Mouse (Mus musculus) adrenal gland, postnatal 0 days (tissue): ENCODE measurements around the gene Irf9. TPM values are rescaled to one million over a fixed set of nuclear protein-coding genes. Genes with fewer than 3 reads are reported as not detected.

Source experiments
- polyA plus RNA-seq: library from polyadenylated mRNA; unstranded; fragments of >200 nt; fragmentation: Nextera tagmentation; extraction: Ambion mirVana; gene quantifications from 2 replicates; pipeline ENCODE4 v1.2.1, GENCODE M21; 2015

Gene Irf9
- polyA plus RNA-seq = 20.9 and 26.1 TPM in 2 replicates

GRCm38 (mm10) chr14:55603271-55603632 lies at the start of gene Irf9:
Irf9 (plus strand) TSS chr14:55603571.

GRCm38 (mm10) chr14:55559799-55560201 lies 43.6 kb upstream of the Irf9 start, which contains the start of gene Dcaf11:
Dcaf11 (plus strand) TSS chr14:55560006.

GRCm38 (mm10) chr14:55560202-55561073 lies 42.9 kb upstream of the Irf9 start, which contains the start of gene A730061H03Rik:
A730061H03Rik (minus strand) TSS chr14:55560406.

GRCm38 (mm10) chr14:55575302-55575701 lies 28.1 kb upstream of the Irf9 start, which contains the start of gene Fitm1:
Fitm1 (plus strand) TSS chr14:55575617.

GRCm38 (mm10) chr14:55577871-55578667 lies 25.3 kb upstream of the Irf9 start, which contains the start of gene Psme1:
Psme1 (plus strand) TSS chr14:55578123.

GRCm38 (mm10) chr14:55584702-55585565 lies 18.4 kb upstream of the Irf9 start, which contains the start of gene Emc9:
Emc9 (minus strand) TSS chr14:55585302.

GRCm38 (mm10) chr14:55590748-55591330 lies 12.5 kb upstream of the Irf9 start, which contains the start of gene Psme2:
Psme2 (minus strand) TSS chr14:55591113.

GRCm38 (mm10) chr14:55591331-55591891 lies 12.0 kb upstream of the Irf9 start, which contains the start of gene Rnf31:
Rnf31 (plus strand) TSS chr14:55591708.

GRCm38 (mm10) chr14:55617822-55618221 lies 14.5 kb downstream of the Irf9 start, which contains the start of gene Rec8:
Rec8 (plus strand) TSS chr14:55618037.

GRCm38 (mm10) chr14:55635523-55636007 lies 32.2 kb downstream of the Irf9 start, which contains the start of gene Ipo4:
Ipo4 (minus strand) TSS chr14:55635957.

GRCm38 (mm10) chr14:55637795-55638194 lies 34.4 kb downstream of the Irf9 start, which contains the start of gene Gm49378:
Gm49378 (minus strand) TSS chr14:55637895.

GRCm38 (mm10) chr14:55643060-55643907 lies 39.9 kb downstream of the Irf9 start, which contains the start of gene Tm9sf1:
Tm9sf1 (minus strand) TSS chr14:55643806.

GRCm38 (mm10) chr14:55649884-55650283 lies 46.5 kb downstream of the Irf9 start, which contains the start of gene Tssk4:
Tssk4 (plus strand) TSS chr14:55650184.

Other genes with a start within 250 kb of the Irf9 start
- 61.9 and 83.5 TPM in 2 replicates for gene Dhrs4, start 124.8 kb upstream of the Irf9 start, polyA plus RNA-seq
- 3.2 and 4.5 TPM in 2 replicates for gene Carmil3, start 112.9 kb upstream of the Irf9 start, polyA plus RNA-seq
- gene Cpne6, start 93.1 kb upstream of the Irf9 start, polyA plus RNA-seq = 0.16 and 0.63 TPM in 2 replicates
- 0.06 TPM in 1 of 2 replicates, not detected in the other for gene Nrl, start 78.6 kb upstream of the Irf9 start, polyA plus RNA-seq
- gene Pck2, start 63.3 kb upstream of the Irf9 start, polyA plus RNA-seq = 35.7 and 43.6 TPM in 2 replicates
- 50.2 and 81.0 TPM in 2 replicates for gene Dcaf11, start 43.6 kb upstream of the Irf9 start, polyA plus RNA-seq
- 1.6 and 4.3 TPM in 2 replicates for gene A730061H03Rik, start 43.2 kb upstream of the Irf9 start, polyA plus RNA-seq
- gene Fitm1, start 28.0 kb upstream of the Irf9 start, polyA plus RNA-seq = 1.1 and 1.3 TPM in 2 replicates
- gene Psme1, start 25.4 kb upstream of the Irf9 start, polyA plus RNA-seq = 226 and 323 TPM in 2 replicates
- gene Emc9, start 18.3 kb upstream of the Irf9 start, polyA plus RNA-seq = 55.0 and 57.8 TPM in 2 replicates
- gene Psme2, start 12.5 kb upstream of the Irf9 start, polyA plus RNA-seq = 549 and 603 TPM in 2 replicates
- gene Rnf31, start 11.9 kb upstream of the Irf9 start, polyA plus RNA-seq = 9.6 and 12.4 TPM in 2 replicates
- 6.8 and 9.0 TPM in 2 replicates for gene Rec8, start 14.5 kb downstream of the Irf9 start, polyA plus RNA-seq
- gene Ipo4, start 32.4 kb downstream of the Irf9 start, polyA plus RNA-seq = 41.9 and 52.7 TPM in 2 replicates
- gene Gm49378, start 34.3 kb downstream of the Irf9 start, polyA plus RNA-seq = 1.0 and 3.3 TPM in 2 replicates
- 65.2 and 103 TPM in 2 replicates for gene Tm9sf1, start 40.2 kb downstream of the Irf9 start, polyA plus RNA-seq
- 0.77 and 0.95 TPM in 2 replicates for gene Tssk4, start 46.6 kb downstream of the Irf9 start, polyA plus RNA-seq
- gene Mdp1, start 56.9 kb downstream of the Irf9 start, polyA plus RNA-seq = 63.2 and 95.3 TPM in 2 replicates
- 30.6 and 43.5 TPM in 2 replicates for gene Gmpr2, start 68.4 kb downstream of the Irf9 start, polyA plus RNA-seq
- 635 and 779 TPM in 2 replicates for gene Nedd8, start 68.6 kb downstream of the Irf9 start, polyA plus RNA-seq
- 16.5 and 25.7 TPM in 2 replicates for gene Tinf2, start 78.2 kb downstream of the Irf9 start, polyA plus RNA-seq
- 0.47 and 1.2 TPM in 2 replicates for gene Tgm1, start 110.4 kb downstream of the Irf9 start, polyA plus RNA-seq
- gene Rabggta, start 118.7 kb downstream of the Irf9 start, polyA plus RNA-seq = 15.1 and 23.2 TPM in 2 replicates
- 69.6 and 82.1 TPM in 2 replicates for gene Dhrs1, start 142.1 kb downstream of the Irf9 start, polyA plus RNA-seq
- gene Nop9, start 142.1 kb downstream of the Irf9 start, polyA plus RNA-seq = 14.2 and 22.9 TPM in 2 replicates
- 2.3 and 3.7 TPM in 2 replicates for gene Cideb, start 154.9 kb downstream of the Irf9 start, polyA plus RNA-seq
- gene Ltb4r2, start 157.9 kb downstream of the Irf9 start, polyA plus RNA-seq = 0.11 and 0.75 TPM in 2 replicates
- gene Ltb4r1, start 162.4 kb downstream of the Irf9 start, polyA plus RNA-seq = 1.4 and 1.9 TPM in 2 replicates
- gene Adcy4, start 180.5 kb downstream of the Irf9 start, polyA plus RNA-seq = 3.7 and 4.4 TPM in 2 replicates
- 9.4 and 11.5 TPM in 2 replicates for gene Ripk3, start 185.3 kb downstream of the Irf9 start, polyA plus RNA-seq
- 12.6 and 13.1 TPM in 2 replicates for gene Nfatc4, start 219.6 kb downstream of the Irf9 start, polyA plus RNA-seq